Mouse (Mus musculus): ENCODE measurements at regions not wholly inside any gene's neighbourhood (a gene's known extent, or its start where the extent isn't known, plus 50 kb on each side); places are given as distances from the start of the nearest gene placed in this dataset.

DNA sequence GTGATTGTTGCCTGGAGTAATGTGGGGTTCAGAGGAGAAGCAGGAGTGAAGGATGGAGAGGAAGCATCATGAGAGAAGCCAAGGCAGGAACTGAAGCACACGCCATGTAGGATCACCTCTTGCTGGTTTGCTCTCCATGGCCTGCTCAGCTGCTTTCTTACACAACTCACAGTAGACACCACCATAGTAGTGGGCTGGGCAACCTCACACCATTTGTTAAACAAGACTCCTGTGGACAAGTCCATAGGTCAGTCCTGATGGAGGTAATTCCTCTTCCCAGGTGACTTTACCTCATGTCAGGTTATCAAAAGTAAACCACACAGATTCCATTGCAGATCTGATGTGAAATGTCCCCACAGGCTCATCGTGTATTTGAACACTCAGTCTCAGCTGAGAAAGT lies 285.5 kb upstream of the Hs6st1 start:
- no peaks in the 10 kb centered on the region for H3K4me1 ChIP-seq (replicated peaks; ENCODE audit: control insufficient read depth, insufficient read depth, low read length)
- DNase-seq (ENCODE audit: low spot score): no peak
- 88% methylated on average over 2 of the region's 2 CpGs for WGBS
- H3K4me3 ChIP-seq (ENCODE audit: low read depth, low read length): no peak overlapping the region
- no peaks in the 10 kb centered on the region for H3K36me3 ChIP-seq (ENCODE audit: control insufficient read depth, insufficient read depth, low read length)
- no peaks in the 10 kb centered on the region for H3K27me3 ChIP-seq (ENCODE audit: control insufficient read depth, insufficient read depth, low read length)
- ATAC-seq (ENCODE audit: low FRiP score): no peak
- H3K4me2 ChIP-seq (replicated peaks; ENCODE audit: low read depth, low read length): no peak overlapping the region
- H3K27ac ChIP-seq (ENCODE audit: low read depth, low read length): no peak overlapping the region
- H3K9ac ChIP-seq (ENCODE audit: low read depth, low read length): no peak overlapping the region
- no peaks in the 10 kb centered on the region for H3K9me3 ChIP-seq (ENCODE audit: control insufficient read depth, low read length)

GRCm38 (mm10) chr1:35783427-35783826 lies 284.8 kb upstream of the Hs6st1 start:
- DNase-seq (ENCODE audit: low spot score) (no peak), ATAC-seq (ENCODE audit: low FRiP score) (no peak)
- H3K27ac ChIP-seq (ENCODE audit: low read depth, low read length): no peak overlapping the region
- no peaks in the 10 kb centered on the region for H3K27me3 ChIP-seq (ENCODE audit: control insufficient read depth, insufficient read depth, low read length)
- H3K4me3 ChIP-seq (ENCODE audit: low read depth, low read length): no peak overlapping the region
- no peak overlapping the region for H3K9ac ChIP-seq (ENCODE audit: low read depth, low read length)
- no peaks in the 10 kb centered on the region for H3K9me3 ChIP-seq (ENCODE audit: control insufficient read depth, low read length)
- no peak overlapping the region for H3K4me2 ChIP-seq (replicated peaks; ENCODE audit: low read depth, low read length)
- H3K36me3 ChIP-seq (ENCODE audit: control insufficient read depth, insufficient read depth, low read length): no peaks in the 10 kb centered on the region
- H3K4me1 ChIP-seq (replicated peaks; ENCODE audit: control insufficient read depth, insufficient read depth, low read length): no peaks in the 10 kb centered on the region
- WGBS: 85% methylated on average over 6 of the region's 6 CpGs

DNA sequence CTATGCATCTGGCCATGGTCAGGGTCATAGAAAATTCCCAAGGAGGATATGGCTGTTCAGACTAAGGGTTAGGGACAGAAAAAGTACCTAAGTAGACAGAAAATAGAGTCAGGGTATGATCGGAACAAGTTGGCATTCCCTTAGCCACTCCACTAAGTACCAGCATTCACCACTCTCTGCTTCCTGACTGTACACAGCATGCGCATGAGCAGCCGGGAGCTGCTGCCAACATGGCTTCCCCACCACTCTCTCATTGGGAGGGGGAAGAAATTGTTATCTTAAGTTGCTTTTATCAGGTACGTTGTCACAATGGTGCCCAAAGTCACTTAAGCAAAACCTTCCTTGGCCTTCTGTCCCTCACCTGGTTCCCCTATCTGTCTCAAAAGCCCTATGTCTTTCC lies 282.0 kb upstream of the Hs6st1 start:
- H3K9ac ChIP-seq (ENCODE audit: low read depth, low read length): no peak overlapping the region
- H3K4me2 ChIP-seq (replicated peaks; ENCODE audit: low read depth, low read length): no peak overlapping the region
- no peak for DNase-seq (ENCODE audit: low spot score)
- H3K4me1 ChIP-seq (replicated peaks; ENCODE audit: control insufficient read depth, insufficient read depth, low read length): no peaks in the 10 kb centered on the region
- no peak overlapping the region for H3K4me3 ChIP-seq (ENCODE audit: low read depth, low read length)
- H3K9me3 ChIP-seq (ENCODE audit: control insufficient read depth, low read length): no peaks in the 10 kb centered on the region
- no peaks in the 10 kb centered on the region for H3K36me3 ChIP-seq (ENCODE audit: control insufficient read depth, insufficient read depth, low read length)
- H3K27ac ChIP-seq (ENCODE audit: low read depth, low read length): no peak overlapping the region
- no peaks in the 10 kb centered on the region for H3K27me3 ChIP-seq (ENCODE audit: control insufficient read depth, insufficient read depth, low read length)
- no peak for ATAC-seq (ENCODE audit: low FRiP score)
- WGBS: 89% methylated on average over 4 of the region's 4 CpGs

DNA sequence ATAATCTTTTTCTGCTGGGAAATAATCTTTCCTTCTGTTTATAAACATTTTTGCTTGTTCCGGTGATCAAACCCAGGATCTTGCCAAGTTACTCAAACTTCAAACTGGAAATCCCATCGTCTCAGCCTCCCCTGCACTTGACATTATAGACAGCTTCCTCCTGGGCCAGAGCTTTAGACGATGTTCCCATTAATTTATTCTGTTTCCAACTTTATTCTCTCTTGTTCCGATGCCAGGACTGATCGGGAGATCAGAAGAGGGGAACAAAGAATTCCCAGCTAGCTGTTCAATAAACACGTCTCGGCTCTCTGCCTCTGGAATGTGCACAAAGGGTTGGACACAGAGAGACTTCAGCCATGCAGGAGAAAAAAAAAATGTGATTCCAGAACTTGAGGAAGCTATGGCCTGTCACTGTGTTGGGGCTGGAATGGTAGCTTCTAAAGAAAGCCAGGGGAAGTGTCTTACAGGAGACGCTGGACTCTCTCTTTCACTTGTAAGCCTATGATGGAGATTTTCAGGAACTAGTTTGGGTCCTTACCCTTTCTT lies 281.5 kb upstream of the Hs6st1 start:
- Histone ChIP-seq H3K27me3 (ENCODE audit: control insufficient read depth, insufficient read depth, low read length) (no peaks in the 10 kb centered on the region), H3K4me1 (replicated peaks; ENCODE audit: control insufficient read depth, insufficient read depth, low read length) (no peaks in the 10 kb centered on the region), H3K4me2 (replicated peaks; ENCODE audit: low read depth, low read length) (no peak overlapping the region), H3K9me3 (ENCODE audit: control insufficient read depth, low read length) (no peaks in the 10 kb centered on the region), H3K9ac (ENCODE audit: low read depth, low read length) (no peak overlapping the region), H3K27ac (ENCODE audit: low read depth, low read length) (no peak overlapping the region), H3K36me3 (ENCODE audit: control insufficient read depth, insufficient read depth, low read length) (no peaks in the 10 kb centered on the region), H3K4me3 (ENCODE audit: low read depth, low read length) (no peak overlapping the region)
- no peak for ATAC-seq (ENCODE audit: low FRiP score)
- 64% methylated on average over 8 of the region's 8 CpGs for WGBS
- no peak for DNase-seq (ENCODE audit: low spot score)

GRCm38 (mm10) chr1:35797064-35797463 lies 271.1 kb upstream of the Hs6st1 start:
- WGBS: 78% methylated on average over 2 of the region's 2 CpGs
- no peaks in the 10 kb centered on the region for H3K9me3 ChIP-seq (ENCODE audit: control insufficient read depth, low read length)
- DNase-seq (ENCODE audit: low spot score): no peak
- no peaks in the 10 kb centered on the region for H3K27me3 ChIP-seq (ENCODE audit: control insufficient read depth, insufficient read depth, low read length)
- H3K4me2 ChIP-seq (replicated peaks; ENCODE audit: low read depth, low read length): no peak overlapping the region
- no peak for ATAC-seq (ENCODE audit: low FRiP score)
- H3K36me3 ChIP-seq (ENCODE audit: control insufficient read depth, insufficient read depth, low read length): no peaks in the 10 kb centered on the region
- no peak overlapping the region for H3K4me3 ChIP-seq (ENCODE audit: low read depth, low read length)
- no peak overlapping the region for H3K9ac ChIP-seq (ENCODE audit: low read depth, low read length)
- H3K27ac ChIP-seq (ENCODE audit: low read depth, low read length): no peak overlapping the region
- H3K4me1 ChIP-seq (replicated peaks; ENCODE audit: control insufficient read depth, insufficient read depth, low read length): no peaks in the 10 kb centered on the region

GRCm38 (mm10) chr1:35797526-35797925 lies 270.7 kb upstream of the Hs6st1 start:
- no peak overlapping the region for H3K4me2 ChIP-seq (replicated peaks; ENCODE audit: low read depth, low read length)
- no peak overlapping the region for H3K27ac ChIP-seq (ENCODE audit: low read depth, low read length)
- no peaks in the 10 kb centered on the region for H3K4me1 ChIP-seq (replicated peaks; ENCODE audit: control insufficient read depth, insufficient read depth, low read length)
- H3K27me3 ChIP-seq (ENCODE audit: control insufficient read depth, insufficient read depth, low read length): no peaks in the 10 kb centered on the region
- H3K36me3 ChIP-seq (ENCODE audit: control insufficient read depth, insufficient read depth, low read length): no peaks in the 10 kb centered on the region
- DNase-seq (ENCODE audit: low spot score) (no peak), ATAC-seq (ENCODE audit: low FRiP score) (no peak)
- H3K9ac ChIP-seq (ENCODE audit: low read depth, low read length): no peak overlapping the region
- H3K4me3 ChIP-seq (ENCODE audit: low read depth, low read length): no peak overlapping the region
- no peaks in the 10 kb centered on the region for H3K9me3 ChIP-seq (ENCODE audit: control insufficient read depth, low read length)
- 85% methylated on average over 2 of the region's 2 CpGs for WGBS

DNA sequence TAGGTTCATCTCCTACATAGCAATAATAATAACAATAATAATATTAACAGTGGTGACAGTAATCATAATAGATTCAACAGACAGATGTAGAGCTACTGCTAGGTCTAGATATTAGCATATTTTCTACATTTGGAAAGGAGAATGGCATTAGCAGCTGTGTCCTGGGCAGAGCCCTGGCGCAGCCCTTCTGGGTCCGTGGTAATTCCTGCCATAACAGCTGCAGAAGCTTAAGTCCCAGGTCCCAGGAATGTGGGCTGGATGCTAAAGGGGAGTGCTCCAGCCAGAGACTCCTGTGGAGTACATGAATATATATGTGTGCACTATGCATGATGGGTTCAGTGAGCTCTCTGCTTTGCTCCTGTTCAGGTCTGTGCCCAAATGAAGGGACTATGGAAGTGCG lies 262.7 kb upstream of the Hs6st1 start:
- no peaks in the 10 kb centered on the region for H3K4me1 ChIP-seq (replicated peaks; ENCODE audit: control insufficient read depth, insufficient read depth, low read length)
- H3K9me3 ChIP-seq (ENCODE audit: control insufficient read depth, low read length): no peaks in the 10 kb centered on the region
- H3K4me2 ChIP-seq (replicated peaks; ENCODE audit: low read depth, low read length): no peak overlapping the region
- DNase-seq (ENCODE audit: low spot score) (no peak), ATAC-seq (ENCODE audit: low FRiP score) (peak; percentile 27; the same call in 1 of the 2 replicates)
- no peak overlapping the region for H3K27ac ChIP-seq (ENCODE audit: low read depth, low read length)
- no peaks in the 10 kb centered on the region for H3K36me3 ChIP-seq (ENCODE audit: control insufficient read depth, insufficient read depth, low read length)
- WGBS: 80% methylated on average over 3 of the region's 3 CpGs
- no peak overlapping the region for H3K9ac ChIP-seq (ENCODE audit: low read depth, low read length)
- H3K4me3 ChIP-seq (ENCODE audit: low read depth, low read length): no peak overlapping the region
- no peaks in the 10 kb centered on the region for H3K27me3 ChIP-seq (ENCODE audit: control insufficient read depth, insufficient read depth, low read length)

DNA sequence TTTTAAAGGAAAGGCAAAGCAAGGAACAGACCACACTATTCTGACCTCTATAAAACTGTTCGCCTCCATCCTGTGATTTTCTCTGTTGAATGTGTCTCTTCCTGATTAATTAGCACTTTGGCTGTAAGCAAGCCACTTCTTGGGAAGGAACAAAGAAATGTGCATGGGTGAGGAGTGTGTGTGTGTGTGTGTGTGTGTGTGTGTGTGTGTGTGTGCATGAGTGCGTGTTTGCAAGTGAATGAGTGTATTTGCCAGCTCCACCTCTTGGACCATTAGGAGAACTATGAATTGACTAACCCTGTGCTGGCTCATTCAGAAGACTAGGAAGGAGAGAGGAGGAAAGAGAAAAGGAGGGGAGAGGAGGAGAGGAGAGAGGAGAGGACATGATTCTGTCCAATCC lies 261.9 kb upstream of the Hs6st1 start:
- ATAC-seq (ENCODE audit: low FRiP score) (no peak), DNase-seq (ENCODE audit: low spot score) (no peak)
- Histone ChIP-seq H3K9ac (ENCODE audit: low read depth, low read length) (no peak overlapping the region), H3K27me3 (ENCODE audit: control insufficient read depth, insufficient read depth, low read length) (no peaks in the 10 kb centered on the region), H3K4me1 (replicated peaks; ENCODE audit: control insufficient read depth, insufficient read depth, low read length) (no peaks in the 10 kb centered on the region), H3K4me3 (ENCODE audit: low read depth, low read length) (no peak overlapping the region), H3K27ac (ENCODE audit: low read depth, low read length) (no peak overlapping the region), H3K9me3 (ENCODE audit: control insufficient read depth, low read length) (no peaks in the 10 kb centered on the region), H3K36me3 (ENCODE audit: control insufficient read depth, insufficient read depth, low read length) (no peaks in the 10 kb centered on the region), H3K4me2 (replicated peaks; ENCODE audit: low read depth, low read length) (no peak overlapping the region)
- WGBS: 50% methylated on average over 2 of the region's 2 CpGs

DNA sequence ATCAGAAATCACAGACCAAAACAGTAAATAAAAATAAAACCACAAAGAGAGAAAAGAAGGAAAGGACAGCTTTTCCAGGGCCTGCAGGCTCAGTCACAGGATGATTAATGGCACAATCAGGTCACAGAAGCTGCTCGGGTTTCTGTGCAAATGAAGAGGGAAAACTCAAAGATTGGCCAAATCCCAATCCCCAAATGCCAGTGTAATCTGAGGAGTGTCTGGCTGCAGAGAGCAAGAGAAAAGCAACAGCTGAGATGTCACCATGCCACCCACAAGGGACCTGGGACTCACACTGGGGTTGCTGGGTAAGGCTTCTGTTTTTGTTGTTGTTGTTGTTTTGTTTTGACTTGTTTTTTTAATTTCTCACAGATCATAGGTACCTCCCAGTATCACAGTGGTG lies 261.5 kb upstream of the Hs6st1 start:
- 5% methylated on average over 1 of the region's 1 CpGs for WGBS
- Histone ChIP-seq H3K27ac (ENCODE audit: low read depth, low read length) (no peak overlapping the region), H3K9me3 (ENCODE audit: control insufficient read depth, low read length) (no peaks in the 10 kb centered on the region), H3K9ac (ENCODE audit: low read depth, low read length) (no peak overlapping the region), H3K4me3 (ENCODE audit: low read depth, low read length) (no peak overlapping the region), H3K4me2 (replicated peaks; ENCODE audit: low read depth, low read length) (no peak overlapping the region), H3K27me3 (ENCODE audit: control insufficient read depth, insufficient read depth, low read length) (no peaks in the 10 kb centered on the region), H3K4me1 (replicated peaks; ENCODE audit: control insufficient read depth, insufficient read depth, low read length) (no peaks in the 10 kb centered on the region), H3K36me3 (ENCODE audit: control insufficient read depth, insufficient read depth, low read length) (no peaks in the 10 kb centered on the region)
- ATAC-seq (ENCODE audit: low FRiP score) (no peak), DNase-seq (ENCODE audit: low spot score) (no peak)
